Mouse (Mus musculus): ENCODE measurements around the gene Poldip2. TPM values are rescaled to one million over a fixed set of nuclear protein-coding genes. Genes with fewer than 3 reads are reported as not detected.

The Poldip2 gene
- total RNA-seq, 1 experiment, result 88.3 TPM

DNA sequence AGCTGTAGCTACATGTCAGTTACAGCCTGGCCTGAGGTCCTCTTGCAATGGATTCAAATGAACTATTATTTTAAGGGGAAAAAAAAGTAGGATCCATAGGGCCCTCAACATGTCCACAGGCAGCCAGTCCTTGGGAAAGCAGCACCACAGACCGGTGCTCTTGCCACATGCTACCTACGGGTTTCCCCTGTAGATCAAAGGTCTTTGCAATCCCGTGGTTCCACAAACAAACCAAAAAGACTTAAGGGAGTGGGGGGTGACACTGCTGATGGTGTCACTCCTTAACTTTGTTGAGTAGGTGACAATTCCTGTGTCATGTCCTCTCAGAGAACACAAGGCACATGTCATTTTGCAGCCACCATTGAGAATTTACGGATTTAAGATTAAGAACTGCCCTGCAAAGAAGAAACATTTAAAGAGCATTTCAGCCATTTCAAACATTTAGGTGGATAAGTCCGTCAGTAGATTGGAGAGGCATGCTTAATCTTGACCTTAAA, 37.5 kb downstream of the Poldip2 start:
- TF ChIP-seq CHD2 (IDR thresholded peaks at IDR 0.05; ENCODE audit: low read depth, low read length), result no peak
- no peaks in the 10 kb centered on the region for H3K9me3 ChIP-seq (ENCODE audit: control insufficient read depth, insufficient read depth, low read depth, low read length)
- H3K36me3 ChIP-seq (ENCODE audit: control insufficient read depth, insufficient read depth, low read length, poor library complexity, severe bottlenecking), result no peaks in the 10 kb centered on the region; the same call in 1 of the 2 replicates
- H3K4me1 ChIP-seq (ENCODE audit: control insufficient read depth in 2 of 2, insufficient read depth in 2 of 2, low read length in 2 of 2, poor library complexity in 1 of 2), result peaks cover 7 to 9% of the 10 kb centered on the region in 2 experiments; a peak in 2 of 4 replicates
- peak overlapping the region; percentile 82 to 92 for H3K4me3 ChIP-seq (ENCODE audit: insufficient read depth in 1 of 2, low read depth in 1 of 2, low read length in 2 of 2, poor library complexity in 1 of 2, severe bottlenecking in 1 of 2)
- H3K27ac ChIP-seq (ENCODE audit: insufficient read depth, low read depth, low read length, poor library complexity, severe bottlenecking), result no peak overlapping the region
- H3K9ac ChIP-seq (ENCODE audit: insufficient read depth, low read depth, low read length, poor library complexity, severe bottlenecking), result peak overlapping the region; percentile 97
- DNase-seq (ENCODE audit: low read depth, low spot score), result no peak
- in situ Hi-C loops (cut with MboI; ENCODE audit: low sequenced_read_pairs in 2 of 2, unreplicated experiment in 2 of 2), result no loop called here

GRCm38 (mm10) chr11:78550168-78551058, 38.4 kb downstream of the Poldip2 start, which contains the start of gene Tmem97:
Tmem97 (minus strand) TSS chr11:78550777.
- TF ChIP-seq MAFK (IDR thresholded peaks at IDR 0.05; ENCODE audit: insufficient read depth, low read depth, low read length), result no peak
- peak; percentile 82 for TF ChIP-seq CHD2 (IDR thresholded peaks at IDR 0.05; ENCODE audit: low read depth, low read length)
- in situ Hi-C loops (cut with MboI; ENCODE audit: low sequenced_read_pairs in 2 of 2, unreplicated experiment in 2 of 2), result no loop called here
- H3K9me3 ChIP-seq (ENCODE audit: control insufficient read depth, insufficient read depth, low read depth, low read length), result no peaks in the 10 kb centered on the region

GRCm38 (mm10) chr11:78551059-78551398, 39.0 kb downstream of the Poldip2 start:
- Histone ChIP-seq H3K4me3 (ENCODE audit: insufficient read depth in 1 of 2, low read depth in 1 of 2, low read length in 2 of 2, poor library complexity in 1 of 2, severe bottlenecking in 1 of 2) (peak overlapping the region; percentile 54 to 69), H3K9me3 (ENCODE audit: control insufficient read depth, insufficient read depth, low read depth, low read length) (no peaks in the 10 kb centered on the region)

More at GRCm38 (mm10) chr11:78550168-78551058, 38.4 kb downstream of the Poldip2 start, which contains the start of gene Tmem97:
- DNase-seq (ENCODE audit: low read depth, low spot score), result peak; percentile 97
- no peaks in the 10 kb centered on the region; the same call in 1 of the 2 replicates for H3K36me3 ChIP-seq (ENCODE audit: control insufficient read depth, insufficient read depth, low read length, poor library complexity, severe bottlenecking)
- peak within 1 kb of the TSS; percentile 97 for H3K9ac ChIP-seq (ENCODE audit: insufficient read depth, low read depth, low read length, poor library complexity, severe bottlenecking)
- peaks cover 4 to 7% of the 10 kb centered on the region in 2 experiments; a peak in 2 of 4 replicates for H3K4me1 ChIP-seq (ENCODE audit: control insufficient read depth in 2 of 2, insufficient read depth in 2 of 2, low read length in 2 of 2, poor library complexity in 1 of 2)
- peak within 1 kb of the TSS; percentile 82 to 92 for H3K4me3 ChIP-seq (ENCODE audit: insufficient read depth in 1 of 2, low read depth in 1 of 2, low read length in 2 of 2, poor library complexity in 1 of 2, severe bottlenecking in 1 of 2)
- peak within 1 kb of the TSS; percentile 74 for H3K27ac ChIP-seq (ENCODE audit: insufficient read depth, low read depth, low read length, poor library complexity, severe bottlenecking)

GRCm38 (mm10) chr11:78555623-78556022, 43.6 kb downstream of the Poldip2 start:
- Histone ChIP-seq H3K36me3 (ENCODE audit: control insufficient read depth, insufficient read depth, low read length, poor library complexity, severe bottlenecking) (no peaks in the 10 kb centered on the region), H3K4me3 (ENCODE audit: insufficient read depth in 1 of 2, low read depth in 1 of 2, low read length in 2 of 2, poor library complexity in 1 of 2, severe bottlenecking in 1 of 2) (no peak overlapping the region), H3K9me3 (ENCODE audit: control insufficient read depth, insufficient read depth, low read depth, low read length) (no peaks in the 10 kb centered on the region), H3K9ac (ENCODE audit: insufficient read depth, low read depth, low read length, poor library complexity, severe bottlenecking) (no peak overlapping the region), H3K4me1 (ENCODE audit: control insufficient read depth in 2 of 2, insufficient read depth in 2 of 2, low read length in 2 of 2, poor library complexity in 1 of 2) (no peaks in the 10 kb centered on the region), H3K27ac (ENCODE audit: insufficient read depth, low read depth, low read length, poor library complexity, severe bottlenecking) (no peak overlapping the region)
- TF ChIP-seq ZC3H11A (IDR thresholded peaks at IDR 0.05; ENCODE audit: borderline replicate concordance, low read depth, low read length), result no peak
- no peak for TF ChIP-seq ZNF384 (IDR thresholded peaks at IDR 0.05; ENCODE audit: low read depth, low read length)
- TF ChIP-seq HCFC1 (IDR thresholded peaks at IDR 0.05; ENCODE audit: borderline replicate concordance, insufficient read depth, low read length), result no peak
- TF ChIP-seq CHD2 (IDR thresholded peaks at IDR 0.05; ENCODE audit: low read depth, low read length), result no peak
- TF ChIP-seq MAFK (IDR thresholded peaks at IDR 0.05; ENCODE audit: insufficient read depth, low read depth, low read length), result no peak
- in situ Hi-C loops (cut with MboI; ENCODE audit: low sequenced_read_pairs in 2 of 2, unreplicated experiment in 2 of 2), result no loop called here
- no peak for DNase-seq (ENCODE audit: low read depth, low spot score)

More at GRCm38 (mm10) chr11:78551059-78551398, 39.0 kb downstream of the Poldip2 start:
- no peaks in the 10 kb centered on the region; the same call in 1 of the 2 replicates for H3K36me3 ChIP-seq (ENCODE audit: control insufficient read depth, insufficient read depth, low read length, poor library complexity, severe bottlenecking)
- no peak for TF ChIP-seq ZNF384 (IDR thresholded peaks at IDR 0.05; ENCODE audit: low read depth, low read length)
- no peak for TF ChIP-seq CHD2 (IDR thresholded peaks at IDR 0.05; ENCODE audit: low read depth, low read length)
- TF ChIP-seq MAFK (IDR thresholded peaks at IDR 0.05; ENCODE audit: insufficient read depth, low read depth, low read length), result no peak
- TF ChIP-seq ZC3H11A (IDR thresholded peaks at IDR 0.05; ENCODE audit: borderline replicate concordance, low read depth, low read length), result no peak
- no peak for TF ChIP-seq HCFC1 (IDR thresholded peaks at IDR 0.05; ENCODE audit: borderline replicate concordance, insufficient read depth, low read length)
- peak overlapping the region; percentile 38; the same call in 1 of the 2 replicates for H3K27ac ChIP-seq (ENCODE audit: insufficient read depth, low read depth, low read length, poor library complexity, severe bottlenecking)
- in situ Hi-C loops (cut with MboI; ENCODE audit: low sequenced_read_pairs in 2 of 2, unreplicated experiment in 2 of 2), result no loop called here
- peak overlapping the region; percentile 78 for H3K9ac ChIP-seq (ENCODE audit: insufficient read depth, low read depth, low read length, poor library complexity, severe bottlenecking)
- no peak for DNase-seq (ENCODE audit: low read depth, low spot score)
- peaks cover 2 to 3% of the 10 kb centered on the region in 2 experiments; a peak in 2 of 4 replicates for H3K4me1 ChIP-seq (ENCODE audit: control insufficient read depth in 2 of 2, insufficient read depth in 2 of 2, low read length in 2 of 2, poor library complexity in 1 of 2)

Data from ES-E14 (cell line).